Mouse (Mus musculus) ES-E14 (cell line): ENCODE data around the gene Ralbp1. TPM values are rescaled to one million over a fixed set of nuclear protein-coding genes. Genes with fewer than 3 reads are reported as not detected.

Source experiments
- DNase-seq: peaks from one replicate; pipeline ENCODE4 v3.0.0-alpha.2; 2013; ENCODE audit warnings: low read depth, low spot score
- H3K27ac ChIP-seq: 2 replicates; pipeline ENCODE4 v1.5.1; 2012; ENCODE audit warnings: low read depth, mild to moderate bottlenecking, low read length, moderate library complexity, mixed read lengths; ENCODE audit not compliant: poor library complexity, insufficient read depth, severe bottlenecking
- H3K36me3 ChIP-seq: 2 replicates; pipeline ENCODE4 v1.6.1; 2012; ENCODE audit warnings: mild to moderate bottlenecking, low read length, moderate library complexity, mixed read lengths; ENCODE audit not compliant: control insufficient read depth, poor library complexity, insufficient read depth, severe bottlenecking
- H3K4me1 ChIP-seq, 2 experiments: fragments of 150-350 bp in 1 of 2; sonication (generic) in 1 of 2; 2 replicates each; pipeline ENCODE4 v1.6.1; 2012; ENCODE audit warnings: low read length in 2 of 2, mild to moderate bottlenecking in 1 of 2, mixed read lengths in 1 of 2; ENCODE audit not compliant: control insufficient read depth in 2 of 2, insufficient read depth in 2 of 2, poor library complexity in 1 of 2
- H3K4me3 ChIP-seq, 2 experiments: fragments of 150-350 bp in 1 of 2; sonication (generic) in 1 of 2; 2 replicates each; pipeline ENCODE4 v1.5.1; 2012; ENCODE audit warnings: low read length in 2 of 2, low read depth in 1 of 2, mild to moderate bottlenecking in 1 of 2, mixed read lengths in 1 of 2; ENCODE audit not compliant: insufficient read depth in 1 of 2, poor library complexity in 1 of 2, severe bottlenecking in 1 of 2
- H3K9ac ChIP-seq: 2 replicates; pipeline ENCODE4 v1.6.1; 2012; ENCODE audit warnings: low read depth, mild to moderate bottlenecking, low read length, mixed read lengths; ENCODE audit not compliant: poor library complexity, insufficient read depth, severe bottlenecking
- H3K9me3 ChIP-seq: fragments of 150-350 bp; sonication (generic); 2 replicates; pipeline ENCODE4 v1.6.1; 2012; ENCODE audit warnings: low read depth, mild to moderate bottlenecking, low read length; ENCODE audit not compliant: control insufficient read depth, insufficient read depth
- CHD2 ChIP-seq: IDR thresholded peaks from 2 replicates; pipeline ENCODE4 v1.6.1; 2014; ENCODE audit warnings: mild to moderate bottlenecking, low read depth, low read length, inconsistent platforms
- HCFC1 ChIP-seq: IDR thresholded peaks from 2 replicates; pipeline ENCODE4 v1.6.1; 2012; ENCODE audit warnings: low read length, inconsistent platforms, borderline replicate concordance; ENCODE audit not compliant: insufficient read depth
- MAFK ChIP-seq: IDR thresholded peaks from 2 replicates; pipeline ENCODE4 v1.6.1; 2014; ENCODE audit warnings: mild to moderate bottlenecking, low read depth, low read length, inconsistent platforms; ENCODE audit not compliant: insufficient read depth
- ZC3H11A ChIP-seq: IDR thresholded peaks from 2 replicates; pipeline ENCODE4 v1.6.1; 2012; ENCODE audit warnings: low read depth, mild to moderate bottlenecking, inconsistent platforms, low read length, borderline replicate concordance
- ZNF384 ChIP-seq: IDR thresholded peaks from 2 replicates; pipeline ENCODE4 v1.6.1; 2012; ENCODE audit warnings: low read depth, low read length, inconsistent platforms
- in situ Hi-C, 2 experiments: fragments of 600-800 bp; cut with MboI; formaldehyde crosslinking; loops; one replicate each; pipeline ENCODE4 v1.15.1; 2025; ENCODE audit warnings: low sequenced_read_pairs in 2 of 2, inconsistent platforms in 1 of 2; ENCODE audit not compliant: unreplicated experiment in 2 of 2
- total RNA-seq: library from RNA; depleted of rRNA; stranded (reverse); fragments of 300-350 nt; gene quantifications from 2 replicates; pipeline ENCODE4 v1.2.3, GENCODE M21; 2012

Gene Ralbp1
- total RNA-seq, 1 experiment: 57.6 TPM

DNA sequence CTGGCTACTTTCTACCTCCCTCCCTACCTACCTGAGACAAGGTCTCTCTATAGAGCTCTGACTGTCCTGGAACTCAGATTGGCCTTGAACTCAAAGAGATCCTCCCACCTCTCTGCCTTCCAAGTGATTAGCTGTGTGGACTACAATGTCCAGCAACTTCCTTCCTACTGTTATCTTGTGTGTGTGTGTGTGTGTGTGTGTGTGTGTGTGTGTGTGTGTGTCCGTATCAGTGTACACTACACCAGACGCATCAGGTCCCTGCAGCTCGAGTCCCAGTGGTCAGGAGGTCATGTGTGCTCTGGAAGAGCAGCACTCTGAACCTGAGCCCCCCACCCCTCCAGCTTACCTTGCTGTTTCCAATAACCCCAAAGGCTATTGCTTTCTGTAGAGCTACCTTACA, 19.4 kb downstream of the Ralbp1 start:
- Histone ChIP-seq H3K9ac (no peak overlapping the region), H3K36me3 (peaks cover 8% of the 10 kb centered on the region), H3K4me3 (no peak overlapping the region), H3K27ac (no peak overlapping the region), H3K4me1 (peaks cover 6 to 10% of the 10 kb centered on the region in 2 experiments; a peak in 3 of 4 replicates), H3K9me3 (no peaks in the 10 kb centered on the region)
- no peak for DNase-seq
- in situ Hi-C loops: no loop called here
- TF ChIP-seq ZNF384: no peak
- no peak for TF ChIP-seq ZC3H11A
- TF ChIP-seq HCFC1: no peak

DNA sequence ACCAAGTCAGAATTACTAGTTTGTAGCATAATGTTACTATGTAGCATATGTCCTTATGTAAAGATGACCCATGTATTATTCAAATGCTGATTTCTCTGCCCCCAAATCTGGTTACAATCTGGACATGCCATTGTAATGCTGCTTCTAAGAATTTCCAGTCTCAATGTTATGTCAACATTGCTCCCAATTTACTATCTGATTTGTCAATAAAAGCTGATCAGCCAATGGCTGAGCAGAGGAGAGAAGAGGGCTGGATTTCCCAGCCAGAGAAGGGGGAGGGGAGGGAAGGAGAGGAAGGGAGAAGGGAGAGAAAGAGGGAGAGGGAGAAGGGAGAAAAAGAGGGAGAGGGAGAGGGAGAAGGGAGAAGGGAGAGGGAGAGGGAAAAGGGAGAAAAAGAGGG, 20.3 kb downstream of the Ralbp1 start:
- no peak overlapping the region for H3K27ac ChIP-seq

DNA sequence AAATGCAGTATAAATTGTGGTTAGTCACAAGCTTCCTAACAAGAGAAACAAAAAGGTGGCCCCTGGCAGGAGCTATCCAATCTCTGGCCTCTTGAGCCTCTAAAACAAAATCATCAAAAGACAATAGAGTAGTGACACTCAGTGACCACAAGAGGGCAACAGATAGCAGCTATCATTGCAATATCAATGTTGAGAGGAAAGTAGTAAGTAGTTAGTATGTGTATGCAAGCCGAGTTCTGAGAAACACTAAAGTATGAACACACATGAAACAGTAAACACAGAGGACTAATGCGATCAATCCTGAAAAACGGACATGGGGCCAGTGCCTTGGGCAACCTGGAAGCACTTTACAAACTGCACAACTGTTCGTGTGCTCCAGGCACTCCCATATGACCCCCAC, 20.9 kb downstream of the Ralbp1 start:
- Histone ChIP-seq H3K9me3 (no peaks in the 10 kb centered on the region), H3K36me3 (peaks cover 14% of the 10 kb centered on the region), H3K4me1 (peaks cover 4 to 9% of the 10 kb centered on the region in 2 experiments; a peak in 3 of 4 replicates), H3K9ac (no peak overlapping the region), H3K27ac (no peak overlapping the region), H3K4me3 (no peak overlapping the region)
- in situ Hi-C loops: no loop called here
- TF ChIP-seq ZC3H11A: peak; percentile 42; the same call in 1 of the 2 replicates
- TF ChIP-seq CHD2: no peak
- no peak for TF ChIP-seq ZNF384
- no peak for TF ChIP-seq HCFC1
- DNase-seq: peak; percentile 49

More for the DNA sequence above, 20.3 kb downstream of the Ralbp1 start:
- no peak for DNase-seq
- in situ Hi-C loops: no loop called here
- TF ChIP-seq ZNF384: no peak
- no peak for TF ChIP-seq CHD2
- TF ChIP-seq ZC3H11A: no peak
- TF ChIP-seq MAFK: no peak
- no peak for TF ChIP-seq HCFC1
- Histone ChIP-seq H3K36me3 (peaks cover 14% of the 10 kb centered on the region), H3K9me3 (no peaks in the 10 kb centered on the region), H3K4me3 (no peak overlapping the region), H3K9ac (no peak overlapping the region), H3K4me1 (peaks cover 5 to 10% of the 10 kb centered on the region in 2 experiments; a peak in 3 of 4 replicates)

DNA sequence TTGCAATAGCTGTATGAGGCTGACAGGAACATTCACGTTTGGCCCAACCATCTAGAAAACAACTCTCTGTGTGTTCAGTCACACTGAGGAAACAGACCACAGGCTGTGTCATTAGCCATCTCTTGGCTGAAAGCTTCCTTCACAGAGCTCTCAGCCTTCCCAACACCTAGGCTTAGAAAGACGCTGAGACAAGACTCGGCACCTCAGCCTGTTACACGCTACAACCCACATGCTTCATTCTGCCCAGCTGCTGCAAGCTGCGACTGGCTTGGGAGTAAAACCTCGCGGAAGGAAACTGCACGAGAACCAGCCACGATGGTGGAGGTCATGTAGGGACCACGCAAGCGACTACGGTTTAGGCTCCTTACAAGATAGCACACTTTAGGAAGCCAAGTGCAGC, 21.8 kb downstream of the Ralbp1 start:
- Histone ChIP-seq H3K9ac (no peak overlapping the region), H3K36me3 (peaks cover 19% of the 10 kb centered on the region)
- TF ChIP-seq ZNF384 (no peak), CHD2 (no peak), MAFK (no peak), HCFC1 (no peak), ZC3H11A (no peak)

DNA sequence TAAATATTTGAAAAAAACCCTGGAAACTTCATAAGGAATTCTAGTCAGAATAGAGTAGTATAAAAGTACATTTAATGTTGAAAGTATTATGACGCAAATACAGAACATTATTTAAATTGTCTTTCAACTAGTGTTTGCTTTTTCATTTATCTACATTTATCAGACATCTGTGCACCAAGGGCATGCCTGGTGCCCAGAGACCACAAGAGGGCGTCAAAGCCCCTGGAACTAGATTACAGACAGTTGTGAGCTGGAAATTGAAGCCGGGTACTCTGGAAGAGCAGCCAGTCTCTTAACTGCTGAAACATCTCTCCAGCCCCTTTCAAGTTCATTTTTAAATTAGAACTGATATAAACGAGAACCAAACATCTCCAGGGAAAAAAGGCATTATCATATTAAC, 23.0 kb downstream of the Ralbp1 start:
- TF ChIP-seq MAFK: no peak
- TF ChIP-seq CHD2: no peak
- 0 out of 2 replicates have a peak, but pooled peaks have one; percentile 29 for TF ChIP-seq ZC3H11A
- no peak for TF ChIP-seq HCFC1
- peaks cover 27% of the 10 kb centered on the region for H3K36me3 ChIP-seq
- no peak overlapping the region for H3K4me3 ChIP-seq
- DNase-seq: no peak
- in situ Hi-C loops: no loop called here
- H3K4me1 ChIP-seq: peaks cover 0 to 5% of the 10 kb centered on the region in 2 experiments; a peak in 2 of 4 replicates
- H3K27ac ChIP-seq: no peak overlapping the region
- no peaks in the 10 kb centered on the region for H3K9me3 ChIP-seq
- no peak overlapping the region for H3K9ac ChIP-seq

More for the DNA sequence above, 21.8 kb downstream of the Ralbp1 start:
- no peak for DNase-seq
- no peak overlapping the region for H3K27ac ChIP-seq
- H3K4me3 ChIP-seq: no peak overlapping the region
- no peaks in the 10 kb centered on the region for H3K9me3 ChIP-seq
- in situ Hi-C loops: no loop called here
- peaks cover 0 to 5% of the 10 kb centered on the region in 2 experiments; a peak in 3 of 4 replicates for H3K4me1 ChIP-seq
